Mouse (Mus musculus): ENCODE results near the gene Stard3nl. TPM values are rescaled to one million over a fixed set of nuclear protein-coding genes. Genes with fewer than 3 reads are reported as not detected.

Stard3nl gene
- polyA plus RNA-seq, 1 experiment from 2014 or later, result 87.8 TPM

DNA sequence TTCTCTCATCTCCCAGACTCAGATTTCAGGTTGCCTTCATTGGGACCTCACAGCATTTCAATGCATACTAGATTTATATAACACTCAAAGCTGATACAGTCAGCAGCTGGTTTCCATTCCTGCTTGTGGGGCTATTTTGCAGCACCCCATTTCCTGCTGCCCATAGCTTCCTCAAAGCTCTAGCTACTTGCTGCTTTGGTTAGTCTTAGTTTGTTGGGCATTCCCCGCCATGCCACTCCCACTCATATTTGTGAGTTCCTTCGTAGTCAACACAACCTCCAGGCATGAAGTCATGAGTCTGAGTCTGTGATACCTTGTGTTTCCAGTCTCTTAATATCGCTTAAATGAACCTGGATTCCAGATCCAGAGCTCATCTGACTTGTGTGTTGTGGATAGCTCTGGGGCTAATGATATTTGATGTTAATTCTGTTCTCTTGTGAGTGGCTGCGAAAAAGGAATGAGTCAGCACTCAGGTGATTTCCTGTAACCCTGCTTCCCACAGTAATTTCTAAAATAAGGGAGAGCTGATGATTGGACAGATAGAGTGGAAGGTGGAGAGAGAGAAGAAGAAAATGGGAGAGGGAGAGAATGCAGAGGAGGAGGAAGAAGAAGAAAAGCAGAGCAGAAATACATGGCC lies 22.4 kb upstream of the Stard3nl start:
- 79% methylated on average over 4 of the region's 4 CpGs for WGBS
- H3K4me2 ChIP-seq (ENCODE audit: low read length), result no peak overlapping the region
- H3K27me3 ChIP-seq (ENCODE audit: insufficient read depth, low read length), result no peaks in the 10 kb centered on the region
- DNase-seq (ENCODE audit: low spot score) (no peak), ATAC-seq (replicated peaks; ENCODE audit: low FRiP score, low read depth) (no peak)
- no peak for TF ChIP-seq CTCF (IDR thresholded peaks at IDR 0.05; ENCODE audit: low read depth)
- no peak overlapping the region for H3K4me3 ChIP-seq (replicated peaks; ENCODE audit: low read depth, low read length)
- no peak overlapping the region for H3K9ac ChIP-seq (ENCODE audit: low read depth, low read length)
- no peaks in the 10 kb centered on the region for H3K4me1 ChIP-seq (replicated peaks; ENCODE audit: insufficient read depth, low read length)
- H3K36me3 ChIP-seq (ENCODE audit: insufficient read depth, low read length), result no peaks in the 10 kb centered on the region
- H3K27ac ChIP-seq, result no peak overlapping the region
- H3K9me3 ChIP-seq (replicated peaks; ENCODE audit: low read length), result no peaks in the 10 kb centered on the region

DNA sequence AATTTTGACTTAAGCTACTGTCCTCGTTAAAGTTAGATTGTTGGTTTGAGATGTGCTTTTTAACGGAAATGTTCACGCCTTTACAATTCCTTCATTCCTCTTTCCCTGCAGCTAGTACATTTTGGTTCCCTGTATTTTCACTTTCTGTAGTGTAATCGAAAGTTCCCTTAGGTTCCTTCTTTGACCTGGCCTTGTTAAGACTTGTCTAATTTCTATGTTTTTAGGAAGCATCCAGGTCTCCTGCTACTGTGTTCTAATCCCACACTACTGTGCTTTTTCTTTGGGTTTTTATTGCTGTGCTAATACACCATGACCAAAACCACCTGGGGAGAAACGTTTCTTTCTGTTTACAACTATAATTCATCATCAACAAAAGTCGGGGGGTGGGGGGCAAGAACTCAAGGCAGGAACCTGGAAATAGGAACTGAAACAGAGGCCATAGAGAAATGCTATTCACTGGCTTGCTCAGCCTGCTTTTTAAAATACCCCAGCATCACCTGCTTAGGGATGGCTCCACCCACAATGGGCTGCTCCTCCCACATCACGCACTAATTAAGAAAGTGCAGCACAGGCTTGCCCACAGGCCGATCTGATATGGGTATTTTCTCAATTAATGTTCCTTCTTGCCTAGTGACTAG lies 20.4 kb upstream of the Stard3nl start:
- no peak for ATAC-seq (replicated peaks; ENCODE audit: low FRiP score, low read depth)
- Histone ChIP-seq H3K4me1 (replicated peaks; ENCODE audit: insufficient read depth, low read length) (no peaks in the 10 kb centered on the region), H3K36me3 (ENCODE audit: insufficient read depth, low read length) (no peaks in the 10 kb centered on the region), H3K4me3 (replicated peaks; ENCODE audit: low read depth, low read length) (no peak overlapping the region), H3K27me3 (ENCODE audit: insufficient read depth, low read length) (no peaks in the 10 kb centered on the region), H3K9ac (ENCODE audit: low read depth, low read length) (no peak overlapping the region), H3K9me3 (replicated peaks; ENCODE audit: low read length) (no peaks in the 10 kb centered on the region), H3K4me2 (ENCODE audit: low read length) (no peak overlapping the region), H3K27ac (no peak overlapping the region)
- 61% methylated on average over 8 of the region's 8 CpGs for WGBS
- no peak for DNase-seq (ENCODE audit: low spot score)
- no peak for TF ChIP-seq CTCF (IDR thresholded peaks at IDR 0.05; ENCODE audit: low read depth)

DNA sequence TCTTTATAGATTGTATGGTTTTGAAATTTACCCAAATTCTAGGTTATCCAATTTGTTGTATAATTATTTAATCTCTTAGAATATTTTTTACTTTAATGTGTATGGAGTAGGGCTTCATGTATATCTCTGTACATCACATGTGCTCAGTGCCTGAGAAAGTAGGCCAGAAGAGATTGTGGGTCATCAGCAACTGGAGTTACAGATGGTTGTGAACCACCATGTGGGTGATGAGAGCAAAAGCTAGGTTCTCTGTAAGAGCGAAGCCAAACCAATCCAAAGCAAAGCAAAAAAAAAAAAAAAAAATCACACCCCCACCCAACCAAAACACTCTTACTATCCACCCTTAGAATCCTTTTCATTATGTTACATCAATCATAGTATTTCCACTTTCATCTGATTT lies 19.7 kb upstream of the Stard3nl start:
- H3K4me3 ChIP-seq (replicated peaks; ENCODE audit: low read depth, low read length), result no peak overlapping the region
- H3K36me3 ChIP-seq (ENCODE audit: insufficient read depth, low read length), result no peaks in the 10 kb centered on the region
- no peak for TF ChIP-seq CTCF (IDR thresholded peaks at IDR 0.05; ENCODE audit: low read depth)
- H3K9ac ChIP-seq (ENCODE audit: low read depth, low read length), result no peak overlapping the region
- no peak overlapping the region for H3K4me2 ChIP-seq (ENCODE audit: low read length)
- no peaks in the 10 kb centered on the region for H3K4me1 ChIP-seq (replicated peaks; ENCODE audit: insufficient read depth, low read length)
- no peak overlapping the region for H3K27ac ChIP-seq
- WGBS, result 95% methylated on average over 1 of the region's 1 CpGs
- H3K27me3 ChIP-seq (ENCODE audit: insufficient read depth, low read length), result no peaks in the 10 kb centered on the region
- ATAC-seq (replicated peaks; ENCODE audit: low FRiP score, low read depth) (no peak), DNase-seq (ENCODE audit: low spot score) (no peak)
- no peaks in the 10 kb centered on the region for H3K9me3 ChIP-seq (replicated peaks; ENCODE audit: low read length)

DNA sequence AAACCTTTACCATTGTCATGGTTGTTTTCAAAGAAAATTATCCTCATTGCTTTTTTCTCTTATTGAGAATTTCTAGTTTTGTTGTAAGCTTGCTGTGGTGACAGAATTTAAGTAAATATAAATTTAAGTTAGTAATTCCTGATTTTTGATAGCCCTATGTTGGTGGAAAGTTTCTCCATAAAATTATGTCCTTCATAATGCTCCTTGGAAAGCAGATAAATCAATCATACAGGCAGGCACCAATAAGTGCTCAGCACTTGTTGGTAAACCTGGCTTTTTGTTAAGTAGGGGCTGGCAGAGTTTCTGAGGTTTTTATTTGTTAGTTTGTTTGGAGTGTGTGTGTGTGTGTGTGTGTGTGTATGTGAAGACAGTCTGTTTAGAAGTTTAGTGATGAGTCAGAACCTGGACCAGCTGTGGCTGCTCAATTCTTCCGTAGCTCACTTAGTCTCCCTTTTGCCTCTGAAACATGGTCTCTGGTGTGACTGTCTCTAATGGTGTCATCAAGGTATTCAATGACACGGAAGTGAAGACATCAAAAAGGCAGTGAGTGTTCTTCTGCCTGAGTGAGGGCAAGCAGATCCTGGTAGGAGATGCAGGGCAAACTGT lies 16.8 kb upstream of the Stard3nl start:
- DNase-seq (ENCODE audit: low spot score), result no peak
- ATAC-seq (replicated peaks; ENCODE audit: low FRiP score, low read depth), result no peak
- 62% methylated on average over 2 of the region's 2 CpGs for WGBS
- Histone ChIP-seq H3K4me1 (replicated peaks; ENCODE audit: insufficient read depth, low read length) (no peaks in the 10 kb centered on the region), H3K9me3 (replicated peaks; ENCODE audit: low read length) (no peaks in the 10 kb centered on the region), H3K4me3 (replicated peaks; ENCODE audit: low read depth, low read length) (no peak overlapping the region), H3K9ac (ENCODE audit: low read depth, low read length) (no peak overlapping the region), H3K36me3 (ENCODE audit: insufficient read depth, low read length) (no peaks in the 10 kb centered on the region), H3K27ac (no peak overlapping the region), H3K4me2 (ENCODE audit: low read length) (no peak overlapping the region), H3K27me3 (ENCODE audit: insufficient read depth, low read length) (no peaks in the 10 kb centered on the region)
- TF ChIP-seq CTCF (IDR thresholded peaks at IDR 0.05; ENCODE audit: low read depth), result no peak

DNA sequence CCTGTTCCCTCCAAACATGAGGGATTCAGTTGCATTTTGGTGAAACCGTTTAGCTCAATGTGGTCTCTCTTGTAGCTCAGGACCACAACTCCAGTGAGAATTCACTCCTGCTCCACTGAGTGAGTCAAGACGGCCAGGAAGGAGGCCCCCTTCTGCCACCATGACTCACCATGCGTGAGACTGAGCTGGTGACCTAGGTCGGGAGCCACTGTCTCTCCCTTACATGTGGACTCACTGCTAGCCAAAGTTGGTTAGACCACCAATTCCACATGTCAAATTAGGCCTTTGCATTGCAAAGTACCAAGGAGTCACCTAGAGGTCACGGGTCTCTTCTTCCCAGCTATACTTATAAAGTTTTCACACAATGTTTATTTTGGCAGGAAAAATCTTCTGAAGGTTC lies 16.3 kb upstream of the Stard3nl start:
- Histone ChIP-seq H3K4me2 (ENCODE audit: low read length) (no peak overlapping the region), H3K27me3 (ENCODE audit: insufficient read depth, low read length) (no peaks in the 10 kb centered on the region), H3K4me1 (replicated peaks; ENCODE audit: insufficient read depth, low read length) (no peaks in the 10 kb centered on the region), H3K9ac (ENCODE audit: low read depth, low read length) (no peak overlapping the region), H3K4me3 (replicated peaks; ENCODE audit: low read depth, low read length) (no peak overlapping the region), H3K27ac (no peak overlapping the region), H3K36me3 (ENCODE audit: insufficient read depth, low read length) (no peaks in the 10 kb centered on the region), H3K9me3 (replicated peaks; ENCODE audit: low read length) (no peaks in the 10 kb centered on the region)
- ATAC-seq (replicated peaks; ENCODE audit: low FRiP score, low read depth) (no peak), DNase-seq (ENCODE audit: low spot score) (no peak)
- WGBS, result 77% methylated on average over 5 of the region's 5 CpGs
- no peak for TF ChIP-seq CTCF (IDR thresholded peaks at IDR 0.05; ENCODE audit: low read depth)

DNA sequence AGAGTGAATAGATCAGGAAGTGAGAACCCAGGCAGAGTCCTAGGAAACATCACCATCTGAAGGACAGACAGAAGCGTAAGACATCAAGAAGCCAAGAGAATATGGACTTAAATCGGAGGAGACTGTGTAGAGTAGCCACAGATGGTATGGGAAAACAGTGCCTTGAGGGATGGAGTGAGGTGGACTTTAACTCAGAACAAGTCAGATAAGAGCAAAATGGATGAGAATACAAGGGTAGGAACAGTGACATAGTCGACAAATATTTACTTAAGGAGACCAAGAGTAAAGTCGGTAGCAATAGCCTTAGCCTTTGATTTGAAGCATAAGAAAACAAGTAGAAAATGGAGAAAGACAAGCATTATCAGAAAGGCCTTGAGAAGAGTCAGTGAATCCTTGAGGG lies 15.1 kb upstream of the Stard3nl start:
- H3K27ac ChIP-seq, result no peak overlapping the region

More for the DNA sequence above, 15.1 kb upstream of the Stard3nl start:
- no peaks in the 10 kb centered on the region for H3K36me3 ChIP-seq (ENCODE audit: insufficient read depth, low read length)
- ATAC-seq (replicated peaks; ENCODE audit: low FRiP score, low read depth) (no peak), DNase-seq (ENCODE audit: low spot score) (no peak)
- H3K27me3 ChIP-seq (ENCODE audit: insufficient read depth, low read length), result no peaks in the 10 kb centered on the region
- H3K9me3 ChIP-seq (replicated peaks; ENCODE audit: low read length), result no peaks in the 10 kb centered on the region
- no peak overlapping the region for H3K9ac ChIP-seq (ENCODE audit: low read depth, low read length)
- no peak overlapping the region for H3K4me2 ChIP-seq (ENCODE audit: low read length)
- no peak for TF ChIP-seq CTCF (IDR thresholded peaks at IDR 0.05; ENCODE audit: low read depth)
- WGBS, result 91% methylated on average over 4 of the region's 4 CpGs
- no peak overlapping the region for H3K4me3 ChIP-seq (replicated peaks; ENCODE audit: low read depth, low read length)
- no peaks in the 10 kb centered on the region for H3K4me1 ChIP-seq (replicated peaks; ENCODE audit: insufficient read depth, low read length)

All from kidney, postnatal 0 days (tissue).